Mouse (Mus musculus) neural tube, embryonic 13.5 days (tissue): ENCODE data around the gene Cpz. TPM values are rescaled to one million over a fixed set of nuclear protein-coding genes. Genes with fewer than 3 reads are reported as not detected.

Experiments used
- ATAC-seq: fragments of 200-750 bp; cut with Nextera tagmentation; 2 replicates; pipeline ENCODE4 v1.8.0; 2017; ENCODE audit warnings: low read depth, mild to moderate bottlenecking, moderate TSS enrichment, moderate library complexity
- H3K27ac ChIP-seq: fragments of 300-500 bp; sonication (generic); replicated peaks from 2 replicates; pipeline ENCODE4 v1.5.1; 2015; ENCODE audit warnings: moderate library complexity, mild to moderate bottlenecking, inconsistent platforms
- H3K27me3 ChIP-seq: fragments of 300-500 bp; sonication (generic); 2 replicates; pipeline ENCODE4 v1.6.1; 2015; ENCODE audit warnings: mild to moderate bottlenecking, inconsistent platforms
- H3K36me3 ChIP-seq: fragments of 300-500 bp; sonication (generic); 2 replicates; pipeline ENCODE4 v1.6.1; 2015; ENCODE audit warnings: mild to moderate bottlenecking, inconsistent platforms
- H3K4me1 ChIP-seq: fragments of 300-500 bp; sonication (generic); replicated peaks from 2 replicates; pipeline ENCODE4 v1.6.1; 2015; ENCODE audit warnings: inconsistent platforms
- H3K4me2 ChIP-seq: fragments of 300-500 bp; sonication (generic); 2 replicates; pipeline ENCODE4 v1.6.1; 2015; ENCODE audit warnings: inconsistent platforms, mild to moderate bottlenecking, moderate library complexity
- H3K4me3 ChIP-seq: fragments of 300-500 bp; sonication (generic); 2 replicates; pipeline ENCODE4 v1.5.1; 2015; ENCODE audit warnings: mild to moderate bottlenecking, inconsistent platforms
- H3K9ac ChIP-seq: fragments of 300-500 bp; sonication (generic); 2 replicates; pipeline ENCODE4 v1.6.1; 2015; ENCODE audit warnings: moderate library complexity, mild to moderate bottlenecking, inconsistent platforms
- H3K9me3 ChIP-seq: fragments of 300-500 bp; sonication (generic); 2 replicates; pipeline ENCODE4 v1.6.1; 2016; ENCODE audit warnings: inconsistent platforms
- WGBS: fragments of 180-500 bp; shearing (Covaris S2); methylation state at CpG from one replicate; pipeline ENCODE4 v1.1.7; 2015; 5-methylcytosine and 5-hydroxymethylcytosine counted together
- polyA plus RNA-seq: library from polyadenylated mRNA; unstranded; fragments of >200 nt; fragmentation: Nextera tagmentation; extraction: Ambion mirVana; gene quantifications from 2 replicates; pipeline ENCODE4 v1.2.1, GENCODE M21; 2015

The Cpz gene
- 2.3 and 2.9 TPM in 2 replicates for polyA plus RNA-seq

DNA sequence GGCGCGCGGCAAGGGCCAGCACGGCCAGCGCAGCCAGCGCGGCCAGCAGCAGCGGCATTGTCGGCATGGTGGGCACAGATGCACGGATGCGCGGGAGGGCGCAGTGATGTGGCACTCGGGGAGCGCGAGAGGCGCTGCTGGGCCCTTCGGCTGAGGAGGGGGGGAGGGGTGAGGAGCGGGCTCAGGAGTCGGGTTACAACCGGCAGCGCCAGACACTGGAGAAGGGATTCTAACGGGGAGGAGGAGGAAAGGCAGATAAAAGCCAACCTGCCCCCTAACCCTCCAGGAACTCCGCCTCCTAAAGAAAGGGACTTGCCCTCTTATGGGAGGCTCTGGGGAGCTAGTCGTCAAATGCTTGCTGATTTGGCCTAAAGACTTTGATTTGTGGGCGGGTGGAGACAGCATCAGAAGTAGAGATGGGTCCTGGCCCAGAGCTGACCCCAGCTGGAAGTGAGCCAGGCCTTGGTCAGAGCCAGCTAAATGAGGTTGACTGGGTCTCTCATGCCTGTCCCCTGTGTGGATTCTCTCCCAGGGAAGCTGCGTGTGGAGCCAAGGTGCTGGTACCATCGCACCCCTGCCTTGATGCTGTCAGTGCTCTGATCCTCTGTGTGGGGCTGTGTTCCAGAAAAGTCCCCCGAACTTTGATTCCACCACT, at the start of gene Cpz:
Gene Cpz (minus strand): TSS at position 230 of the 655 bp plus-strand sequence.
- Histone ChIP-seq H3K4me1 (peaks cover 18% of the 10 kb centered on the region), H3K27ac (no peak within 1 kb of the TSS), H3K27me3 (peaks cover 43% of the 10 kb centered on the region), H3K9ac (peak within 1 kb of the TSS; percentile 60), H3K4me3 (peak within 1 kb of the TSS; percentile 25), H3K9me3 (no peaks in the 10 kb centered on the region), H3K4me2 (peak within 1 kb of the TSS; percentile 57), H3K36me3 (no peaks in the 10 kb centered on the region)
- WGBS: 2% methylated on average over 29 of the region's 29 CpGs
- ATAC-seq: peak; percentile 62

DNA sequence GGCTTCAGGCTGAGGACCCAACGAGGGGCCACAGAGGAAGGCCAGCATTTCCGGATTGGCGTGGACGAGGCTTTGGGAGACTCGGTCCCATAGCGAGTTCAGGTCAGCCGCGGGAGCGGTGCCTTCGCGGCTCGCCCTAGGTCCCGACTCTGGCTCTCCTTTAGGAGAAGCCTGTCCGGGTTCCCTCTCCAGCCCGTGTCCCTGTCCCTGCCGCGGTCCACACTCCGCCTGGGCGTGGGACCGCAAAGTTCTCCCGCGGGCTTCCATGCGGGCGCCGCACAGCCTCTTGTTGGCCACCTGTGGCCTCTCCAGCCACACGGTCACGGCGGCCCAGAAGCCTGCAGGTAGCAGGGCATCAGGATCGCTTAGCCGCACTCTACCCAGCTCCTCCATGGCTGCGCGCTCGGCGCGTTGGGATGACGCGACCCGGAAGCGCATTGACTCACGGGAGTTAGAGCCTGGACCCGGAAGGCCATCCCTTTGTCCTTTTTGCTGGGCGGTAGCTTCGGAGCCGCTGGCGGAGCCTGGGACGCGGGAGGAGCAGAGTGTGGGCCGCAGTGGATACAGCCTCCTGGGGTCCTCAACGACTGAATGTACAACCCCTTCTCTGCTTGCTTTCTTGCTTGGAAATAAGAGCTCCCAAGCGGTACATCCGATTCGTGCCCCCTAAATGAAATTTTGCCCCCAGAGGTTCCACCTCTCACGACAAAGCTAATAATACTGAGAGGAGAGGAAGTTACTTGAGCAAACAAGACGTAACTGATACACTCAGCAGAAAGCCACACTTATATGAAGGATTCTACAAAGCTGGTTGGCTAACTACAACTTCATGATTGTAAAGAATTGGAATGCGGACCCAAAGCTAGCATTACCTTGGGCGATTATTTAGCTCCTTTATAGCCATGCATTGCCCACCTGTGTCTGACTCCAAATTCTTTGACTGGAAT, 49.4 kb upstream of the Cpz start, which contains the start of gene Trmt44:
Gene Trmt44 (minus strand): TSS at position 418 of the 947 bp plus-strand sequence.
- WGBS: 3% methylated on average over 56 of the region's 56 CpGs
- Histone ChIP-seq H3K4me1 (peaks cover 14% of the 10 kb centered on the region), H3K9ac (peak within 1 kb of the TSS; percentile 82), H3K9me3 (no peaks in the 10 kb centered on the region), H3K4me2 (peak within 1 kb of the TSS; percentile 89), H3K4me3 (peak within 1 kb of the TSS; percentile 76), H3K27me3 (peaks cover 16% of the 10 kb centered on the region; the same call in 1 of the 2 replicates), H3K36me3 (peaks cover 34% of the 10 kb centered on the region), H3K27ac (peak within 1 kb of the TSS; percentile 91)
- peak; percentile 96 for ATAC-seq

DNA sequence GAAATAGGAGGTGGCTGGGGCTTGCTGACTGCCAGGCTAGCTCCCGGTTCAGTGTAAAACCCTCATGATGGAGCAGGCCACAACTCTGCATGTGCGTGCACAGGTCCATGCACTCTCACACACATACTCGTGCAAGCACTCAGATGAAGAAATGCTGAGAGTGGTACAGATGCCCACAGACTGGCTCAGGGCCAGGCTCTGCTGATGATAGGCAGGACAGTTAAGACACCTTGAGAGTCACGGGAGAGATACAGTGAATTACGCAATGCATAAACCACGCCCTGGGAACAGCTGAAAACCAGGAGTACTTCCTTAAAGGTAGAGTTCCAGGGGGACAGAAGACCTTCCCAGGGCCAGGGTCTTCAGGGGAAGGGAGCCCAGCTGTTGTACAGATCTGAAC, 46.0 kb upstream of the Cpz start:
- H3K9ac ChIP-seq: no peak overlapping the region
- H3K4me2 ChIP-seq: no peak overlapping the region
- no peak overlapping the region for H3K4me3 ChIP-seq
- H3K9me3 ChIP-seq: no peaks in the 10 kb centered on the region
- peaks cover 66% of the 10 kb centered on the region for H3K36me3 ChIP-seq
- 93% methylated on average over 6 of the region's 6 CpGs for WGBS
- H3K27me3 ChIP-seq: no peaks in the 10 kb centered on the region
- ATAC-seq: no peak
- peaks cover 14% of the 10 kb centered on the region for H3K4me1 ChIP-seq
- no peak overlapping the region for H3K27ac ChIP-seq

DNA sequence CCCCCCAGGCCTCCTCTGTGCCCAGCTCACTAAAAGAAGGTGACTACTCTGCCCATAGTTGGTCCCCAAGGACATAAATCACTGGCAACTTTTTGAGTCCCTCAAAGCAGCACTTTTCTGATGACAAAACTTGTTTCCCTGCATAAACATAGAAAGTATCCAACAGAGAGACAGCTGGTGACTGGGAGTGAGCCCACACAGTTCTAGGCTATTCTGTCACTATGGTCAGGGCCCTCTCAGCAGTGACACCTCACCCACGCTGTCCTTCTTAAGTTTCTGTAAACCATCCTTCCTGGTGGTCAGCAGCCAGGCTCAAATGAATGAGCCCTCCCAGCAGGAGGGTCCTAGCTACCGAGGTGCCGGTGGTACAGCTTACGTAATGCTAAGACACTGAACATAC, 41.1 kb upstream of the Cpz start:
- WGBS: 89% methylated on average over 4 of the region's 4 CpGs
- no peak for ATAC-seq
- no peaks in the 10 kb centered on the region for H3K4me1 ChIP-seq
- no peaks in the 10 kb centered on the region for H3K9me3 ChIP-seq
- no peaks in the 10 kb centered on the region for H3K27me3 ChIP-seq
- no peak overlapping the region for H3K4me3 ChIP-seq
- H3K27ac ChIP-seq: no peak overlapping the region
- peaks cover 96% of the 10 kb centered on the region for H3K36me3 ChIP-seq
- H3K9ac ChIP-seq: no peak overlapping the region
- no peak overlapping the region for H3K4me2 ChIP-seq

DNA sequence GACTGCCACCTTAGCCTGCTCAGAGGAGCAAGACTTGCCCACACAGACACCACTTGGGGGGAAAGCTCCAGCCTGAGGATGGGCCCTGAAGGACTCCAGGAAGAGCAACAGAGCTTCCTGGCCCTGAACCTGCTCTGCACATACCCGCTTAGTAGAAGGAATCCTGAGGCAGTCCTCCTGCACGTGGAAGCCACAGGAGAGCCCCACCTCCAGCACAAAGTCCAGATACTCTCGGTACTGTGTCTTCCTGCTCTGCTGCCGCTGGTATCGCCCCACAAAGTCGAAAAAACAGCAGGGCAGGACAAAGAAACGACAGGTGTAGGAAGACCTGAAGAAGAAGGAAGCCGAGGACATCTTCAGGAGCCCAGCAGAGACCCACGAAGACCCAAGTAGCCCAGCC, 39.7 kb upstream of the Cpz start:
- no peak for ATAC-seq
- Histone ChIP-seq H3K4me1 (no peaks in the 10 kb centered on the region), H3K27ac (no peak overlapping the region), H3K36me3 (peaks cover 95% of the 10 kb centered on the region), H3K9me3 (no peaks in the 10 kb centered on the region), H3K9ac (no peak overlapping the region), H3K27me3 (no peaks in the 10 kb centered on the region), H3K4me2 (no peak overlapping the region), H3K4me3 (no peak overlapping the region)
- WGBS: 89% methylated on average over 9 of the region's 9 CpGs

DNA sequence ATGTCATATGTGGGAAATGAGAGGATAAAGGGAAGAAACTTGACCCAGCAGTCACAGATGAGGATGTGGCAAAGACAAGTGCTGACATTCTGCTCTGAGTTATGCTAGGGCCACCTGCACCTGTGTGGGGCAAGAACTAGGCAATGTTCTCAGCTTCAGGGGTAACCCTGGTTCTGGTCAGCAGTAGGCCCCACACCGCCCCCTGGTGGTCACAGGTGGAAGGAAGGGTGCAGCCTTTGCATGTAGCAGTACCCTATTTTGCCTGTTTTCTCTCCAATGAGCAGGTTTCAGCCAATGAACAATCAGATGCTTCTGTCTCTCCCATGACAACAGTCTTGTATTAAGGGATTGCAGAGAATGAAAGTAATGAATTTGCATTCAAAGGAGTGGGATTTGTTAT, 38.0 kb upstream of the Cpz start:
- Histone ChIP-seq H3K27me3 (no peaks in the 10 kb centered on the region), H3K9me3 (no peaks in the 10 kb centered on the region), H3K4me1 (no peaks in the 10 kb centered on the region), H3K4me3 (no peak overlapping the region), H3K9ac (no peak overlapping the region), H3K36me3 (peaks cover 94% of the 10 kb centered on the region), H3K4me2 (no peak overlapping the region), H3K27ac (no peak overlapping the region)
- 0% methylated on average over 1 of the region's 1 CpGs for WGBS
- ATAC-seq: no peak

DNA sequence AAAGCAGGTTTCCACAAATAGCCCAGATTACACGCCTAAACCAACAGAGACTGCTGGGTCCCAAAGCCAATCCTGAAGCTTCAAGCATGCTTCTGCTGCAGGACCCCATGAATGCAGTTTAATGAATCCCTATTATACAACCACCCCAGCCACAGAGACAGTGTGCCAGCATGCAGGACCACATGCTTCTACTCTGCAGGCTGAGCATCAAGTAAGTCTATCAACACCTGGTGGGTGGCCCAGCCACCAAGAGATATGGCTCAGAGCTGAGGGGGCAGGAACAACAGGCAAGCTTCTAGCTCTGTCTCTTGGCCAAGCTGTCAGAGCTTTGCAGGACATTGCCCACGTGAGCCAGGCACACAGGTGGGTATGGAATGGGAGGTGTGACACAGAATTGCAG, 37.1 kb upstream of the Cpz start:
- Histone ChIP-seq H3K27ac (no peak overlapping the region), H3K36me3 (peaks cover 93% of the 10 kb centered on the region), H3K4me2 (no peak overlapping the region), H3K9me3 (no peaks in the 10 kb centered on the region), H3K27me3 (no peaks in the 10 kb centered on the region), H3K9ac (no peak overlapping the region), H3K4me1 (no peaks in the 10 kb centered on the region), H3K4me3 (no peak overlapping the region)
- WGBS: 87% methylated on average over 2 of the region's 2 CpGs
- ATAC-seq: no peak

DNA sequence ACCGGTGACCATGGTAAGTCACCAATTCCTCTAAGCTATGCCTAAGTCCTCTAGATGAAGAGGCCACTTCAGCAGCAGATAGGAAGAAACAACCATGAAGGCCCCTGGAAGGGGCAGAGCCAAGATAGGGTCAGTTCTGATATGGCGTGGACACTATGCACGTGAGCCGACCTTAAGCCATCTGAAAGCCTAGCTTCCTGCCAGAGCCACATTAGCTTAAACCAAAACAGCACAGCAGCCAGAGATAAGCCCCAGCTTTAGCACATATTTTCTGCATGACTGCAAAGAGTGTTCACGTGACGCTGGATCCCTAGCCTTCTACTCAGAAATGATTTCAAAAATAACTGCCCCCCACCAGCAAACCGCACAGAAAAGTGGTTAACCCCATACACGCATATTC, 33.9 kb upstream of the Cpz start:
- peaks cover 90% of the 10 kb centered on the region for H3K36me3 ChIP-seq
- no peak overlapping the region for H3K9ac ChIP-seq
- no peak overlapping the region for H3K4me2 ChIP-seq
- no peak overlapping the region for H3K4me3 ChIP-seq
- H3K27me3 ChIP-seq: no peaks in the 10 kb centered on the region
- no peak for ATAC-seq
- H3K4me1 ChIP-seq: no peaks in the 10 kb centered on the region
- no peaks in the 10 kb centered on the region for H3K9me3 ChIP-seq
- H3K27ac ChIP-seq: no peak overlapping the region
- 86% methylated on average over 8 of the region's 8 CpGs for WGBS

DNA sequence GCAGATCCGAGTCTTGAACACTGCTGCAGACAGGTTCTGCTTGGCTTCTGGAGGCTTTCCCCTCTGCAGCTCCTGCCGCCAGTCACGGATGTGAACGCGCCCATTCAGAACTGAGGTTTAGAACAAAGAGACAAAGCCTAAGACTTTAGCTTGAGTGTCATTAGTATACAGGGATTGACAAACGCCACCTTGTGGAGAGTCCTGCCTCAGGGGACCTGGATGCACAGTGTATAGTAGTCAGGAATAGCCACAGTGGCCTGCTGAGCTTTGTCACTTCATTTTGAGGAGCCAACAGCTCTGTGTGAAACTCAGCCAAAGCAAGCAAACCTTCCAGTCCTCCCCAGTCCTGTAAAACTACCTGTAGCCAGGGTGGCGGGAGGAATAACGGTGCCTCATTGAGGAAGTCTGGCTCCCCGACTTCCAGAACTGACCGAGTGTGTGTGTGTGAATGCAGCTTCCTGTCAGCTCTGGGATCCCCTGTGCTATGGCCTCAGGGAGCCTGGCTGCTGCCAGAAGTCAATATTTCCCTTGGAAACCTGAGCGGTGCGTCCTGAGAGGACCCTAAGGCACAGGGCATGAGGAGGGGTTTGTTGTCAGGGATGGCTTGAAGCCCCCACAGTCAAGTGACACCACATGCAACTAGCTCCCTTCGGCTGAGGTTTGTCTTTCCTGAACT, 32.6 kb upstream of the Cpz start:
- Histone ChIP-seq H3K4me3 (no peak overlapping the region), H3K36me3 (peaks cover 82% of the 10 kb centered on the region), H3K4me2 (no peak overlapping the region), H3K27ac (no peak overlapping the region), H3K9ac (no peak overlapping the region), H3K9me3 (no peaks in the 10 kb centered on the region), H3K27me3 (no peaks in the 10 kb centered on the region), H3K4me1 (no peaks in the 10 kb centered on the region)
- WGBS: 68% methylated on average over 13 of the region's 13 CpGs
- ATAC-seq: no peak; the same call in 1 of the 2 replicates

DNA sequence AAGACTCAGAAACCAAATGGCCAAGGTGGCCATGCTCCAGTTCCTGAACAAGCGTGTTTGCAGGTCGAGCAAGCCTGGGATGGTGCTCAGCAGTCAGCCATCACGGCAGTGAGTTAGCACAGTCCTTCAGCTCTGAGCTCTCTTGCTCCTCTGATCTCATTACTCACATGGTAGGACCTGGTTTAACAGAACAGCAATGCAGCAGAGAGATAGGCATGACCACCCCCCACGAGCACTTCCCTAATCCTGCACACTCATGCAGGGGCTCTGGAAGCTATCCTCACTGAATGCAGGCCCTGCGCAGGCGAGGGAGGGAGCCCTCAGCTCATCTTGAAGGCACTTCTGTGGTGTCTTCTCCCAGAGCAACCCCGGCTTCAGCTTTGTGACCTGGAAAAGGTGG, 30.9 kb upstream of the Cpz start:
- Histone ChIP-seq H3K27me3 (no peaks in the 10 kb centered on the region), H3K36me3 (peaks cover 65% of the 10 kb centered on the region), H3K9me3 (no peaks in the 10 kb centered on the region), H3K9ac (no peak overlapping the region), H3K27ac (no peak overlapping the region), H3K4me1 (0 out of 2 replicates have a peak, but pooled peaks cover 7% of the 10 kb centered on the region), H3K4me3 (no peak overlapping the region), H3K4me2 (no peak overlapping the region)
- WGBS: 93% methylated on average over 7 of the region's 7 CpGs
- no peak for ATAC-seq

DNA sequence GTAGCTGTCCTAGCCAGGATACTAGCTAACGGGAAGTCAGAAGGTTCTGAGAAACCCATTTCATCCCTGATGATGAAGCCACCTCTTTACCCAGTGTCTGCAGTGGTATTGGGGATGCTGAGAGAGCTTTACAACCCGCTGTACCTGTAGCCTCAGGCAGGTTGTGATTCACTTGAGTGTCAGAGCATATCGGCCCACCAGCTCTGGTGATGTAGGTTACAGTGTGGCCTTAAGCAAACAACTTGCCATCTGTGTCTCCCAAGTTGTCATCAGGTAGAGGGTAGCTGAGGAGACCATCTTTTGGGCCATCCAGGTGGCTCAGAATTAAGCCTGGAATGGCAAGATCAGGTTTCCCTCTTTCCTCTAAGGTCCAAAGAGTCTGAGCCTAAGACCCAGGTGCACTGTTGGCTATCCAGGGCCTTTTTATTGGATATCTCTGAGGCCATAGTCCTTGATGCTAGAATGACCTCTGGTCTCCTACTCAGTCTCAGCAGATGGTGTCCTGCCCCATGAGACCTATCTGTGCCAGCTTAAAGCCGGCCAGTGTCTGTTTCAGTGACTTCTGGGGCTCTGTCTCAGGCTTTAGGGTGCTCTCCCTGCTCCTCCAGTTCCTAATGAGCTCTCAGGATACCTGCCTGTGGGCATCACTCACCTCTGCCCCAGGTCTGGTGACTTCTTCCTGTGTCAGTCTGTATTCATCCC, 27.5 kb upstream of the Cpz start:
- no peak for ATAC-seq
- WGBS: 83% methylated on average over 4 of the region's 4 CpGs

More for the DNA sequence above, 27.5 kb upstream of the Cpz start:
- no peak overlapping the region for H3K4me2 ChIP-seq
- no peak overlapping the region for H3K9ac ChIP-seq
- H3K36me3 ChIP-seq: peaks cover 37% of the 10 kb centered on the region
- no peaks in the 10 kb centered on the region for H3K9me3 ChIP-seq
- no peak overlapping the region for H3K27ac ChIP-seq
- H3K27me3 ChIP-seq: no peaks in the 10 kb centered on the region
- 0 out of 2 replicates have a peak, but pooled peaks cover 7% of the 10 kb centered on the region for H3K4me1 ChIP-seq
- no peak overlapping the region for H3K4me3 ChIP-seq
